Mouse (Mus musculus) liver, embryonic 14.5 days (tissue): ENCODE data around the gene Tor4a. TPM values are rescaled to one million over a fixed set of nuclear protein-coding genes. Genes with fewer than 3 reads are reported as not detected.

ENCODE experiments used
- ATAC-seq: fragments of 200-750 bp; cut with Nextera tagmentation; 2 replicates; pipeline ENCODE4 v1.8.0; 2017; ENCODE audit warnings: moderate number of reproducible peaks, mild to moderate bottlenecking, moderate library complexity; ENCODE audit not compliant: insufficient read depth
- DNase-seq, 3 experiments: peaks; one replicate each; pipeline ENCODE4 v3.0.0-alpha.2; 2012 to 2013; ENCODE audit warnings: low read depth in 3 of 3, low spot score in 3 of 3
- H3K27ac ChIP-seq: fragments of 300-500 bp; sonication (generic); 2 replicates; pipeline ENCODE4 v1.5.1; 2014; ENCODE audit warnings: moderate library complexity, mild to moderate bottlenecking, control low read depth, inconsistent platforms
- H3K27me3 ChIP-seq: fragments of 300-500 bp; sonication (generic); 2 replicates; pipeline ENCODE4 v1.6.1; 2014; ENCODE audit warnings: mild to moderate bottlenecking, low read length, moderate library complexity; ENCODE audit not compliant: control insufficient read depth, insufficient read depth
- H3K36me3 ChIP-seq: fragments of 300-500 bp; sonication (generic); replicated peaks from 2 replicates; pipeline ENCODE4 v1.6.1; 2014; ENCODE audit warnings: low read depth; ENCODE audit not compliant: control insufficient read depth, insufficient read depth
- H3K4me1 ChIP-seq, 2 experiments: fragments of 200-500 bp in 1 of 2; fragments of 300-500 bp in 1 of 2; sonication (generic) in 1 of 2; replicated peaks; 2 replicates each; pipeline ENCODE4 v1.6.1; 2012 to 2014; ENCODE audit warnings: antibody characterized with exemption in 1 of 2, inconsistent platforms in 1 of 2, low read length in 1 of 2; ENCODE audit not compliant: control insufficient read depth in 2 of 2, insufficient read depth in 2 of 2
- H3K4me2 ChIP-seq: fragments of 300-500 bp; sonication (generic); 2 replicates; pipeline ENCODE4 v1.6.1; 2014; ENCODE audit warnings: low read depth, mild to moderate bottlenecking, control low read depth, moderate library complexity
- H3K4me3 ChIP-seq, 2 experiments: fragments of 200-500 bp in 1 of 2; fragments of 300-500 bp in 1 of 2; sonication (generic) in 1 of 2; 2 replicates each; pipeline ENCODE4 v1.5.1; 2012 to 2014; ENCODE audit warnings: low read depth in 2 of 2, low read length in 2 of 2, mild to moderate bottlenecking in 2 of 2, control low read depth in 1 of 2, inconsistent platforms in 1 of 2, moderate library complexity in 1 of 2; ENCODE audit not compliant: insufficient read depth in 1 of 2
- H3K9ac ChIP-seq: fragments of 300-500 bp; sonication (generic); replicated peaks from 2 replicates; pipeline ENCODE4 v1.6.1; 2014; ENCODE audit warnings: mild to moderate bottlenecking, control low read depth, moderate library complexity
- H3K9me3 ChIP-seq: fragments of 300-500 bp; sonication (generic); 2 replicates; pipeline ENCODE4 v1.6.1; 2016; ENCODE audit warnings: low read length, mixed read lengths; ENCODE audit not compliant: control insufficient read depth
- CTCF ChIP-seq: IDR thresholded peaks from 2 replicates; pipeline ENCODE4 v1.5.1; 2016; ENCODE audit warnings: antibody characterized with exemption, low read depth, control low read depth
- EP300 ChIP-seq: IDR thresholded peaks from 2 replicates; pipeline ENCODE4 v1.6.1; 2016; ENCODE audit warnings: antibody characterized with exemption, low read depth
- WGBS: fragments of 180-500 bp; shearing (Covaris S2); extraction: QIAGEN DNeasy Blood & Tissue Kit; methylation state at CpG from one replicate; pipeline ENCODE4 v1.1.7; 2014; ENCODE audit not compliant: insufficient replicate concordance; 5-methylcytosine and 5-hydroxymethylcytosine counted together
- polyA plus RNA-seq, 2 experiments: library from polyadenylated mRNA; depleted of rRNA in 1 of 2; stranded (reverse) in 1 of 2; unstranded in 1 of 2; fragments of >200 nt; fragmentation: Nextera tagmentation in 1 of 2; extraction: Ambion mirVana in 1 of 2; gene quantifications; 2 replicates each; pipeline versions ENCODE4 v1.2.1 to v1.2.3; 2012 to 2014

The Tor4a gene
- polyA plus RNA-seq, 2 experiments: 3.7 to 4.9 TPM

DNA sequence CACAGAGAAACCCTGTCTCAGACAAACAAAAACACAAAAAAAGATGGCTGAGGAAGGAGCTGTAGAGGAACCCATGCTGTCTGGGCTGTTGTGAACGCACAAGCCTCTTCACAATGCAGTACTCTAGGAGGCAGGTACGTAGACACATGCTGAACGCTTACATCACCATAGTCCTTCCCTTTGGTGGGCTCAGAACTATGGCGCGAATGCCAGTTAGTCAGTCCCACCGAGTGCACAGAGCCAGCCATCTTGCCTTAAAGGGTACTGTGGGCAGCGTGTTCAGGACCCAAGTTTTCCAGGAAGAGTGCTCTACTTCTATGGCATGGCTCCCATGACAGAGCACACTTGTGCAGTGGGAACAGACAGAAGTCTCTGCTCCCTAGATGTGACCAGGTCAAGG, 12.2 kb downstream of the Tor4a start:
- Histone ChIP-seq H3K9me3 (no peaks in the 10 kb centered on the region), H3K9ac (no peak overlapping the region), H3K4me2 (no peak overlapping the region), H3K27ac (no peak overlapping the region), H3K36me3 (no peaks in the 10 kb centered on the region), H3K4me3 (no peak overlapping the region), H3K4me1 (peaks cover 0 to 9% of the 10 kb centered on the region in 2 experiments; a peak in 3 of 4 replicates), H3K27me3 (peaks cover 24% of the 10 kb centered on the region)
- 76% methylated on average over 7 of the region's 7 CpGs for WGBS
- DNase-seq (no peak), ATAC-seq (no peak)
- TF ChIP-seq CTCF (no peak), EP300 (no peak)

DNA sequence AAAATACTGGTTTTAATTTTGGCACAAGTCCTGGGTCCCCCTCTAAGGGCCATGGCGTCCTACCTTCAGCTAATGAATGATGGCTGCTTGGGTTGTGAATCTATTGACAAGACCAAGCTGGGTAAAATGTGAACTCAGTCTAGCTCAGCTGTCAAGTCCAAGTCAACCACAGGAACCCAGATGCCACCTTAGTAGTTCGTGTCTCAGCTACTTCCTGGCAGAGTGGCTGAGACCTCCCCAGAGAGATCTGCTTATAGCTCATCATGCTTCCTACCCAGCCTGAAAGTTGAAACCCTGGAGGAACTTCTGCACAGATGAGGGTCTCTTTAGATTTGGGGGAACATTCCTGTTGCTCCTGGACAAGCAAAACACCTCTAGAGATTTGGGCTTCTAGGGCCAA, 13.3 kb downstream of the Tor4a start:
- Histone ChIP-seq H3K4me3 (no peak overlapping the region), H3K9me3 (no peaks in the 10 kb centered on the region), H3K9ac (no peak overlapping the region), H3K36me3 (no peaks in the 10 kb centered on the region), H3K4me1 (peaks cover 0 to 11% of the 10 kb centered on the region in 2 experiments; a peak in 3 of 4 replicates), H3K27ac (no peak overlapping the region), H3K4me2 (no peak overlapping the region), H3K27me3 (peaks cover 24% of the 10 kb centered on the region)
- TF ChIP-seq EP300: no peak
- DNase-seq: no peak
- 64% methylated on average over 2 of the region's 2 CpGs for WGBS
- no peak for ATAC-seq

DNA sequence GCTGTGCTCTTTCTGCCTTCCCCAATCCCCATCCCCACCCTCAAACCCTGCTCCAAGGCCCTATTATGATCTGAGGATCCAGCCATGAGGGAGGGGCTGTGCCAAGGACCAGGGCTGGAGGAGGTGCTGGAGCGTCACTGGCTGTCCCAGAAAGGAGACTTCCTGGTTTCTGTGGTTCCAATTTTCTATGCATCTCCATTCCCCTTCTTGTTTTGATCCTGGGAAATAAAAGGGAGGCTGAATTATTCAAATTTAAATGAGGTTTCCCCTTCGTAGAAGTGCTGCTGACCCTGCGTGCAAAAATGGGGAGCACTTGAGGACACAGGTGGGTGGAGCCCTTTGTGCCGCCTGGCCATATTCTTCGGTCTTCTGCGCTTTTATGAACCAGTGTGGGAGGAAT, 14.0 kb downstream of the Tor4a start:
- ATAC-seq (no peak), DNase-seq (no peak)
- 25% methylated on average over 6 of the region's 6 CpGs for WGBS
- peak overlapping the region; percentile 90 for H3K4me2 ChIP-seq
- peak overlapping the region in 1 of 2 experiments; percentile 68; a peak in 2 of 4 replicates for H3K4me3 ChIP-seq
- no peaks in the 10 kb centered on the region for H3K9me3 ChIP-seq
- TF ChIP-seq CTCF: no peak
- TF ChIP-seq EP300: no peak
- no peak overlapping the region for H3K9ac ChIP-seq
- peaks cover 0 to 15% of the 10 kb centered on the region in 2 experiments; a peak in 3 of 4 replicates for H3K4me1 ChIP-seq
- H3K27ac ChIP-seq: no peak overlapping the region
- H3K36me3 ChIP-seq: no peaks in the 10 kb centered on the region
- H3K27me3 ChIP-seq: peaks cover 24% of the 10 kb centered on the region

DNA sequence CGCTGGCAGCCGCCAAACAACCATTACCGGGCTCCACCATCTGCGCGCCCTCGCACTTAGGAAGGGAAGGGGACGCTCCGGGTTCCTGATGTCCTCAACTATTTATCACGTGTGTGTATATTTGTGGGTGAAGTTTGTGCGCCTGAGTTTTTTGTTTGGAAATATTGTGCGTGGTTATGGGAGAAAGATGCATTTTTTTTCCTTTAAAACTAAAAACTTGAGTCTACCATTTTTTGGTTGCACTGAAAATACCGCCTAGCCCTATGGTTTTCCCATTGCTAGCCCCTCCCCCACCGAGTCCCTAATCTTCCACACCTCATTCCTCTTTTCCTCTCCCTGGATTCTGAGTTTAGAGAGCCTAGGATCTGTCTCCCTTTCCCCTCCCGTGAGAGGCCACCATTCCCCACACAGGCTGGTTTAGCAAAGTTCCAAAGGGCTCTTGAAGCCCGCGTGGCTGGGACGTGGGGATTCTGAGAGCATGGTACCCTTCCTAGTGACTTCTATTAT, 14.7 kb downstream of the Tor4a start:
- H3K9ac ChIP-seq: peak overlapping the region; percentile 72
- DNase-seq (no peak), ATAC-seq (no peak)
- H3K4me3 ChIP-seq: peak overlapping the region; percentile 55 to 68
- TF ChIP-seq EP300 (no peak), CTCF (no peak)
- no peak overlapping the region for H3K27ac ChIP-seq
- H3K4me2 ChIP-seq: peak overlapping the region; percentile 90
- H3K27me3 ChIP-seq: peaks cover 24% of the 10 kb centered on the region
- H3K4me1 ChIP-seq: peaks cover 0 to 15% of the 10 kb centered on the region in 2 experiments; a peak in 3 of 4 replicates
- no peaks in the 10 kb centered on the region for H3K36me3 ChIP-seq
- no peaks in the 10 kb centered on the region for H3K9me3 ChIP-seq
- 3% methylated on average over 17 of the region's 17 CpGs for WGBS

DNA sequence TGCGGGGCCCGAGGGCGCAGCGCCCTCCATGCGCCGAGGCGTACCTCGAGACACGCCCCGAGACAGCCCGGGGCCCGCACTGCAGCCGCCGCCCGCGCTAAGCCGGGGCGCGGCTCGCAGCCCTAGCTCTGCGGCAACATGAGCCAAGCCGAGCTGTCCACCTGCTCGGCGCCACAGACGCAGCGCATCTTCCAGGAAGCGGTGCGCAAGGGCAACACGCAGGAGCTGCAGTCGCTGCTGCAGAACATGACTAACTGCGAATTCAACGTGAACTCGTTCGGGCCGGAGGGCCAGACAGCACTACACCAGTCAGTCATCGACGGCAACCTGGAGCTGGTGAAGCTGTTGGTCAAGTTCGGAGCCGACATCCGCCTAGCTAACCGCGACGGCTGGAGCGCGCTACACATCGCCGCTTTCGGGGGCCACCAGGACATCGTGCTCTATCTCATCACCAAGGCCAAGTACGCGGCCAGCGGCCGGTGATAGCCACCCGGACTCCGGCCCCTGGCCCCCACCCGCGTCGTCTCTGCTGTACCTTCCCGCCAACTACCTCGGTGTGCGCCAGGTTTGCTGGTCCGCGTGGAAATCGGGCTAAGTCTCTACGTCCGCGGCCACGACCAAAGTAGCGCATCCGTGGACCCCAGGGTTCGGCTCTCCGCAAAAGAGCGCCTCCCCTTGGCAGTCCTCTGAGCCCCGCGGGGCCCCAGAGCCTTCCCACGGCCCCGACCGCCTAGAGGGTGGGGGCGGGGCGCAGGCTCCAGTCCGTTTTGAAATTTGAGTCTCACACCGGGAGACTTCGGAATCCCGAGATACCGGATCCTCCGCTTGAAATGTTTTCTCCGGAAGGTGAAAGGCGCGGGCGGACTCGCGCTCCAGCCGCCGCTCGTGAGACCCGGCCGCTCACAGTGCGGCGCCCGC, 15.5 kb downstream of the Tor4a start:
- no peak for DNase-seq
- peaks cover 0 to 15% of the 10 kb centered on the region in 2 experiments; a peak in 3 of 4 replicates for H3K4me1 ChIP-seq

More for the DNA sequence above, 15.5 kb downstream of the Tor4a start:
- no peaks in the 10 kb centered on the region for H3K9me3 ChIP-seq
- TF ChIP-seq CTCF (peak; percentile 21; the same call in 1 of the 2 replicates), EP300 (no peak)
- peak overlapping the region; percentile 90 for H3K4me2 ChIP-seq
- H3K27me3 ChIP-seq: peaks cover 20% of the 10 kb centered on the region
- no peaks in the 10 kb centered on the region for H3K36me3 ChIP-seq
- H3K27ac ChIP-seq: peak overlapping the region; percentile 62
- peak overlapping the region; percentile 72 for H3K9ac ChIP-seq
- ATAC-seq: peak; percentile 82
- under 1% methylated on average over 100 of the region's 100 CpGs for WGBS
- H3K4me3 ChIP-seq: peak overlapping the region; percentile 55 to 68
